Mouse (Mus musculus) kidney, postnatal 10 days (tissue): ENCODE results near the gene Dhx58.

Experiments
- DNase-seq: peaks from one replicate; pipeline ENCODE4 v3.0.0; 2021; ENCODE audit warnings: mixed read lengths

Gene Dhx58

DNA sequence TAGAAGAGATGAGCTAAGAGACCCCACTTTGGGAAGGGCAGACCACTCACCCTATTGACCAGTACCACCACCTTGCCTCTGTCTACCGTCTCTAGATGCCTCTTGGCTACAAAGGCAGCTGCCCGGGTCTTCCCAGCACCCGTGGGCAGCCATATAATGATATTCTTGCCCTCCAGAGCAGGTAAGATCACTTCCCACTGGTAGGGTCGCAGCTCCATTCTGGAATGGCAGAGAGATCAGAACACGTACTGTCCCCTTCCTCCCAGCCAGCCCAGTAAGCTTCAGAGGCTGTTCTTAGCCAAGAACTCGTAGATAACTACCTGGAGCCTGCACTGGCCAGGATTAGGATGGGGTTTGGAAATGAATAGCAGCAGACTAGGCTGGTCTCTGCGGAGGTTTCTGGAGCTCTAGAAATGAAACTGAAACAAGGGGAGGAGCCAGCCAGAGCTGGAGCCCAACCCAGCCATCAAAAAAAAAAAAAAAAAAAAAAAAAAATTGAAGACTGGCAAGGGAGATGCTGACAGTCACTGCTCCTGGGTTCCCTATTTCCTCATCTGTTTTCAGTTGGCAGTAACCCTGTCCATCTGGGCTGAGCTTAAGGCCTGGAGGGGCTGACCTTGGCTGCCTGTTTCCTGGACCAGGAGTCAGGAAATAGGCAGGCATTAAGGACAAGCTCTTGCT is at the start of gene Dhx58:
Gene Dhx58 (minus strand): TSS at position 421 of the 681 bp plus-strand sequence.
- no peak for DNase-seq

GRCm38 (mm10) chr11:100752294-100752693 is 48.2 kb upstream of the Dhx58 start:
- DNase-seq: peak; percentile 39

- no peak for DNase-seq
These were observed 46.1 kb upstream of the Dhx58 start for GRCm38 (mm10) chr11:100750127-100750526.

GRCm38 (mm10) chr11:100749469-100749868 is 45.4 kb upstream of the Dhx58 start:
- no peak for DNase-seq

- DNase-seq: no peak
These were observed 44.5 kb upstream of the Dhx58 start for GRCm38 (mm10) chr11:100748620-100749019.

- no peak for DNase-seq
These were observed 43.0 kb upstream of the Dhx58 start for GRCm38 (mm10) chr11:100747114-100747513.

DNA sequence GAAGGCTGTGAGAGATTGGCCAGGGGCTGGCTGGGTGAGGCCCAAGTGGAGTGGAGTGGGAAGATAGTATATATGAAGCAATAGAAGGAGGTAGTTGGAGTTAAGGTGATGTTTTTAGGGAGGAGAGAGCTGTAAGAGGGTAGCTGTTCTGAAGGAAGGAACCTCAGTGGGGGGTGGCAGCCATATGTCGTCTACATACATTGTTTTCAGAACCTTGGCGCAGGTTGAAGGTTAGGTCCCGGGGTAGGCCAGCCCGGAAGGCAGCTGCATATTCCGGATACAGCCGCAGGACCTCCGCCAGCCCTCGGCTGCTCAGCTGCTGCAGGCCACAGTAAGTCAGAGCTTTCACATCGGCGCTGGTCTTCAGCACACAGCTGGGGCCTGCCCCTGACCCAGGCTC is 42.5 kb upstream of the Dhx58 start:
- DNase-seq: no peak

DNA sequence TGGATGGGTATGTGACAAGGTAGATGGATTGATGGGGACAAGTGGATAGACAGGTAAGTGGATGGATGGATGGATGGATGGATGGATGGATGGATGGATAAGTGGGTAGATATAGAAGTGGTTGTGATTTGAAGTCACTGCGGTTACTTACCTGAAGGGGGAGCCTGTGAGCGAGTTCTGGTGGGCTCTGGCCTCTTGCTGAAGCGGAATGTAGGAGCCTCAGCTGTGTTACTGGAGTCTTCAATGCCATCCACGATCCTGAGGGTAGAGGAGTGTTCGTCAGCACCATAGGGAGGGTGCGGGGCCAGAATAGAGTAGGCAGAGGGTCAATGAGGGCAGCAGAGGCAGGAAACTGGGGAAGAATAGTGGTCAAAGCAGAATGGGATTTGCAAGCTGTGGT is 41.0 kb upstream of the Dhx58 start:
- DNase-seq: peak; percentile 68

- DNase-seq: peak; percentile 48
These were observed 37.3 kb upstream of the Dhx58 start for GRCm38 (mm10) chr11:100741348-100741747.

- DNase-seq: no peak
These were observed 34.7 kb upstream of the Dhx58 start for GRCm38 (mm10) chr11:100738749-100739148.

- DNase-seq: peak; percentile 99
These were observed 34.1 kb upstream of the Dhx58 start, which contains the start of gene Rab5c for GRCm38 (mm10) chr11:100738066-100738604. Gene Rab5c (minus strand): TSS chr11:100738215.

- peak; percentile 28 for DNase-seq
These were observed 33.1 kb upstream of the Dhx58 start for GRCm38 (mm10) chr11:100737105-100737733.

DNA sequence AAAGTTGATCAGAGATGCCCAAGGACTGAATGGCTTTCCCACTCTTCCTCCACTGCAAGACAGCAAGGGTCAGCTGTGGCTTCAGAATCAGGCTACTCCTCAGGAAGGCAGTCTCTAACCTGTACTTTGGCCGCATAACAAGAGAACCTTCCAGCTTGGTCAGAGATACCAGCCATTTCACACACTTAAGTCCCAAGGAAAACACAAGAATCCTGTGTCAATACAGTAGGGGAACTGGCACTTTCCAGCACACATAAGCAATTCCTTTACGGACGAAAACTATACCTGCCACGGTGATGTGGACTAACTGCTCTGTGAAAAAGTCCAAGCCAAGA is 32.6 kb upstream of the Dhx58 start:
- peak; percentile 25 for DNase-seq

DNA sequence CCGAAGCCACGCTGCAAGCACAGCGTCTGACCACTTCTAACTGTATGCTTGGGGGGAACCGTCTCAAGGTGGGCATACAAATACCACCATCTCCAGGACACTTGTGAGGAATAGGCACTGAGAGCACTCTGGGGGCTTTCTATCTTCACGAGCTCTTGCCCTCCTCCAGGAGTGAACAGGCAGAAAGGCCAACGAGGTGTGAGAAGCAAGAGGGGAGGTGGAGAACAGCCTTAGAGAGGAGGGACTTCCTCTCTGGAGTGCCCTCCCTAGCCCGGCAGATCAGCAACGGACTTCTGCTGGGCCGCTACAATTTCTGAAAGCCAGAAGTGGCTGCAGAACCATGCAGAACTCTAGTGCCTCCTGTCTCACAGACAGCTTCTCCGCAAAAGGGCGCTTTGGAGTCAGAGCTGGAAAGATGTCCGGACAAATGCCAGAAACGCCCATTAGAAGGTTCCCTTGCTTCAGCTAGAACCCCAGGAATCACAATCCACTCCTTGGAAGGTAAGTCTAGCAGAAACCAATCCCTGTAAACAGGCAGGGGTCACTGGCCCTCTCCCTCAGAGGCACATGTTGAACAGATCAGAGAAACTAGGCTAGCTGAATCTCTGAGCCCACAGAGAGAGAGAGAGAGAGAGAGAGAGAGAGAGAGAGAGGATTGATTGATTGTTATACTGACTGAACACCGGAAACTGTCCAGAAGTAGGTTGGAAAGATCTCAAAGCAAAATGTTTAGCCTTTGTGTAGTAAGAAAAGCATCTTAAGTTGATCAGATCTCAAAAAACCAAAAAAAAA is 32.1 kb upstream of the Dhx58 start:
- DNase-seq: peak; percentile 23

DNA sequence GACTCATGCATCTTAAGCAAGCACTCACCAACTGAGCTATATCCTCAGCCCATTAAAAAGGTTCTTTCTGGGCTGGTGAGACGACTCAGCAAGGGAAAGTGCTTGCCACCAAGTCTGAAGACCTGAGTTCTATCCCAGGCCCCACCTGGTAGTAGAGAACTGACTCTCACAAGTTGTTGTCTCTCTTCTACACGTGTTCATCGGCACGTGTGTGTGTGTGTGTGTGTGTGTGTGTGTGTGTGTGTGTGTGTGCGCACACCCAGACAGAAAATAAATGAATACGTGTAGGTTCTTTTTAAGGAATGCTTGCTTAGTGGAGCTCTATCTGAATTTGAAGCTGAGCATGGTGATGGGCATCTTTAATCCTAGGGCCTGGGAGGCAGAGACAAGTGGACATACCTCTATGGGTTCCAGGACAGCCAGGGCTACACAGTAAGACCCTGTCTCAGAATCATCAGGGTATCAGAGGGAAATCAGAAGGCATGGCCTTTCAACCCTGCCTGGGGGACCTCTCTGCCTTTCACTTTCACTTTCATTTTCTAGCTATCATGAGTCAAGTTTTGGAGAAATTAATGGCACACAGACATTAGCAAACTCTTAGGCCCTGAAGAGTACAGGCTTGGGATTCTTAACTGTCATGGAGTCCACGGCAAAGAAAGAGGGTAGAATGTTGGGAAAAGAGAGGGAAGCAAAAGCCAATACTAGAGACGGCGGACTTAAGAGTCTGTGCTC is 31.2 kb upstream of the Dhx58 start:
- no peak for DNase-seq

GRCm38 (mm10) chr11:100730477-100731205 is 26.6 kb upstream of the Dhx58 start:
- peak; percentile 40 for DNase-seq

GRCm38 (mm10) chr11:100729976-100730375 is 25.9 kb upstream of the Dhx58 start:
- DNase-seq: no peak

- no peak for DNase-seq
These were observed 24.5 kb upstream of the Dhx58 start for GRCm38 (mm10) chr11:100728601-100729000.

DNA sequence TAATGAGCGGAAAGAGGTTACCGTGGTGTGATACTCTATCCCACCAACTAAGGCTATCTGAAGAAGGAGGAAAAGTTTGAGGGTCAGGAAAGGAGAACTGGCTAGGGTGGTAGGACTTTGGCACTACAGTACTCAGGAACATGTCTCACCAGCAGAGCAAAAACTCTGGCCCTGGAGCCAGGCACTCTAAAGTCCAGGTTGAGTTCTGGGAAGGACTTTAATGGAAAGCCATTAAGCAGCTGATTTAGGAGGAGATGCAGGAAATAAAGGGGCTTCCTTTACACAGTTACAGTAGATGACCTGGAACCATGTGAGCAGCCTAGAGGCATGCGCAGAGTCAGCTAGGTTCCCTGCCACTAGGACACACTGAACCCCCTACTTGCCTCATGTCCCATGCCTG is 23.1 kb upstream of the Dhx58 start:
- DNase-seq: no peak

GRCm38 (mm10) chr11:100724919-100725512 is 20.9 kb upstream of the Dhx58 start:
- DNase-seq: peak; percentile 45

DNA sequence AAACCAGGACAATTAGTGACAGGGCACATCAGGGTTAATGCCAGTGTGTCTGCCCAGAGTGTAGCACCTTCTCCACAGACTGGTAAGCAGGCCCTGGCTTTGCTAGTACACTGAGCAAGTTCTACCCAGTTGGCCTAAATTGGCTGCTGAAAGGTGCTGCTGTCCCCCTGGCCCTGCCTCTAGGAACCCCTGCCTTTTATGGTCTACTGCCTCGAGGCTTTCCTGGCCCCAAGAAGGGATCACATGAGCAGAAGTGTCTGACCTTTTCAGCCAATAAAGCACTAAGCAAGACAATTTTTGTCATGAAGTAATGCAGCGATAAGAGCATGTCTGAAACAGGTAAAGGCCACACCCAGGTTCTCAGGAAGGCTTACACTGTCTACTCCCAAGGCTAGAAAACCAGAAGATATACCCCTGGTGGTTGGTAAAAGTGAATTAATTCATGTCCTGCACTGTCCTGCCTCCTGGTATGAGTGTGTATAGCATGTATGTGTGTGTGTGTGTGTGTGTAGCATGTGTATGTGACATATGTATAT is 18.5 kb upstream of the Dhx58 start:
- DNase-seq: no peak
